Mouse (Mus musculus): ENCODE results near the gene Olfr487.
"Not testable (repeated sequence)": the region's sequence is repeated elsewhere in the genome, so short reads cannot be mapped to it uniquely, and the experiment has no call there.

Gene Olfr487

DNA sequence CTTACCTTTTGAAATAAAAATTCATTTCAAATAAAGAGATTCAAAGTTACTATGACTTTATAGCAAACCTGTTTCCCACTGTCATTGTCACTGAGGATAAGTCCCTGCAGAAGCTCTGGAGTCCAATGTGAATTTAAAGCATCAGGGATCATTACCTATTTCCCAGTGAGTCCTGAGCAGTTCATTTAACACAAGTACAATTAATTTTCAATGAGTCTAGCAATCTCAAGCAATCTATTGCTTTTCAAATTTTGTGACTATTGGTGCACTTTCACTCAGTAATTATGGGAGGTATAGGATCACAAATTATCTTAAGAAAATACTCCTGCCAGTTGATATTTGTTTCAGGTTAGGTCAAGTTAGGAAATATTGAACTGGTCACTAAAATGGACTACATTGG, at the start of gene Olfr487:
TSS of gene Olfr487 (minus strand) at position 101 of the 400 bp plus-strand sequence.
- DNase-seq (ENCODE audit: low read depth, low spot score), result not testable (repeated sequence)

DNA sequence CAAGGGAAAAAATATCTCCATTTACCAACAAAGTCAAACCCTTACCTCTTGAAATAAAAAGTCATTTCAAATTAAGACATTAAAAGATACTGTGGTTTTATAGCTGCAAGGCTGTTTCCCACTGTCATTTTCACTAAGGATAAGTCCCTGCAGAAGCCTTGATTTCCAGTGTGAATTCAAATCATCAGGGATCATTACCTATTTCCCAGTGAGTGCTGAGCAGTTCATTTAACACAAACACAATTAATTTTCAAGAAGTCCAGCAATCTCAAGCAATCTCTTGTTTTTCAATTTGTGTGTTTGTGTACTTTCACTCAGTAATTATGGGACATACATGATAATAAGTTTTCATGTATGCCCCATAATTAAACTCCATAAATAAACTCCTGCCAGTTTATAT, 43.8 kb upstream of the Olfr487 start, which contains the start of gene Olfr488:
TSS of gene Olfr488 (minus strand) at position 101 of the 400 bp plus-strand sequence.
- DNase-seq (ENCODE audit: low read depth, low spot score), result no peak

DNA sequence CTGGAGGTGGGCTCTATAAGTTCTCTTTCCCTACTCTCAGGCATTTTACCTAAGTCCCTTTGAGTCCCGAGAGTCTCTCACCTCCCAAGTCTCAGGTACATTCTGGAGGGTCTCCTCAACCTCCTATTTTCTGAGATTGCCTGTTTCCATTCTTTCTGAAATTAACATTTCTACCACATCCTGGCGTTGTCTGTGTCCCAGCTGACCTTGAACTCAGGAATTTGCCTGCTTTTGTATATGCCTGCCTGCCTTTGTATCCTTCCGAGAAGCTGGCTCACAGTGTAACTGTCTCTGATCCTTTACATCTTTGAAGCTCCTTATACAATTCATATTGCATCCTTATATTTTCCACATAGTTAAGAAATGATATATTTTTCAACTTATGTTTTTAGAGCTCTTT, 19.1 kb upstream of the Olfr487 start:
- DNase-seq (ENCODE audit: low read depth, low spot score), result no peak

DNA sequence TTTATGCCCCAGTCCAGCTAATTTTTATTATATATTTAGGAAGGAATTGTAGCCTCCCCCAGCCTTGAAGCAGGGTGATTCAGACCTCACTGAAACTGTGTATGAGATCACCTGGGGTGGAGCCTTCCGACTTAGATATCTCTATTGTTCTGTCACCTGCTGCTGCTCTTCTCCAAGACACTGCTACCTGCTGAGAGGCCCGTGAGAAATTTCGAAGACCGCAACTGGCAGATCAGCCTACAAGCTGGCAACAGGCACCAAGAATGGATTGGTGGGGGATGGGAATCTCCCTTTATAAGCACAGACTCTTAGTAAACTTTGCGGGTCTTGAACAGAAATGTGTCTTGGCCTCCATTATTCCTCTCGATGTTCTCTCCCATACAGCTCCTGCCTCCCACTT, 17.5 kb downstream of the Olfr487 start:
- DNase-seq (ENCODE audit: low read depth, low spot score), result no peak

DNA sequence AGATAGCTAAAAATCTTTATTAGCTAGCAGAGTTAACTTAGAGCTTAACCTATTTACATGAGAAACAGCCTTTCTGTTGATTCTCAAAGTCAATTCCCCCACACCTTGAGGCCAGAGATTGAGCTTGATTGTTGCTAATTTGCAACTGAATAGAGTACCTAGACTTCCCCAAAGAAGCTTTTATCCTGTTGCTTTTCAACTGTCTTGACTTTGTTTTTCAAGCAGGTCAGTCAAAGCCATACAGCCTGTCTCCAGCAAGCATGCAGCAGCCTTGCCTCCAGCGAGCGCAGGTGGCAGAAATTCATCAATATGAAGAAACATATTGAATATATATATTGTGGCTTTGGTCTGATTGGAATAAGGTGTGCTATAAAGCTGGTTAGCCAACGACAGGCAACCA, 18.1 kb downstream of the Olfr487 start:
- DNase-seq (ENCODE audit: low read depth, low spot score), result not testable (repeated sequence)

DNA sequence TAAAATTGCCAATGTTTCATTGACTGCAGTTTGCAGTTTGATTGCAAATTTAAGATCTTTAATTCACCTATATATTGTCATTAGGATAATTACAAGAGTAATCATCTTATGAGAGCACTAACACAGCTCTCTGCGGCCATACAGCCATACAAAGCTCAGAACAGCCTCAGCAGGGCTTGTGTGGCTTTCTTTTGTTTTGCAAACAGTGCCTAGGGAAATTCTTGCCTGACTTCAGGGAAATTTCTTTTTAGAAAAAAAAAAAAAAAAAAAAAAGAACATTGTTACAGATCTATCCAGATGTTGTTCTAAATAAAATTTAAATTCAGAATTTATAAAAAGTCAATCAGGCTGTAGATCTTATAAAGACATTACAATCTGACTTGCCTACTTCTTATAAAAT, 21.7 kb downstream of the Olfr487 start:
- DNase-seq (ENCODE audit: low read depth, low spot score), result not testable (repeated sequence)

DNA sequence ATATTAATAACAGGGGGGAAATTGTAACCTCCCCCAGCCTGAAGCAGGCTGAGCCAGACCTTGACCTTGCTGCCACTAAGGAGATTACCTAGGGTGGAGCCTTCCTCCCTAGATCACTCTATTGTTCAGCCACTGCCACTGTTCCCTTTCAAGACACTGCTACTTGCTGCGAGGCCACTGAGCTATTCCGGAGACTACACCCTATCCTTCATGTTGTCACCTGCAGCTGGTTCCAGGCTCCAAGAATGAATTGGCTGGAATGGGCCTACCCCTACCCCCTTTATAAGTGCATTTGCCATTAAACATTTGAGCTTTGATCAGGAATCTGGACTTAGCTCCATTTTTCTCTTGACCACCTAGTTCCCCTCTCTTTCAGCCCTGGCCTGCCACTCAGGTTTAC, 23.2 kb downstream of the Olfr487 start:
- DNase-seq (ENCODE audit: low read depth, low spot score), result not testable (repeated sequence)

DNA sequence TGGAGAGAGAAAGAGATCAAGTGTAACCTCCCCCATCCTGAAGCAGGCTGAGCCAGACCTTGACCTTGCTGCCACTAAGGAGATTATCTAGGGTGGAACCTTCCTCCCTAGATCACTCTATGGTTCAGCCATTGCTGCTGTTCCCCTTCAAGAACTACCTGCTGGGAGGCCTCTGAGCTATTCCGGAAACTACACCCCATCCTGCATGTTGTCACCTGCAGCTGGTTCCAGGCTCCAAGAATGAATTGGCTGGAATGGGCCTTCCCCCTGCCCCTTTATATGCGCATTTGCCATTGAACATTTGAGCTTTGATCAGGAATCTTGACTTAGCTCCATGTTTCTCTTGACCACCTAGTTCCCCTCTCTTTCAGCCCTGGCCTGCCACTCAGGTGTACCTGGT, 29.2 kb downstream of the Olfr487 start:
- DNase-seq (ENCODE audit: low read depth, low spot score), result not testable (repeated sequence)

DNA sequence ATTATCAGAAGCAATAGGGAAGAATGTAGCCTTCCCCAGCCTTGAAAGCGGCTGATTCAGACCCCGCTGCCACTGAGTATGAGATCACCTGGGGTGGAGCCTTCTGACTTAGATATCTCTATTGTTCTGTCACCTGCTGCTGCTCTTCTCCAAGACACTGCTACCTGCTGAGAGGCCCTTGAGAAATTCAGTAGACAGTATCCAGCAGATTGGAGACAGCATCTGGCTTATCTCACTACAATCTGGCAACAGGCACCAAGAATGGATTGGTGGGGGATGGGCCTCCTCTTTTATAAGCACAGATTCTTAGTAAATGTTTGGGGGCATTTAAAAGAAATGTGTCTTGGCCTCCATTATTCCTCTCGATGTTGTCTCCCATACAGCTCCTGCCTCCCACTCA, 30.0 kb downstream of the Olfr487 start:
- not testable (repeated sequence) for DNase-seq (ENCODE audit: low read depth, low spot score)

DNA sequence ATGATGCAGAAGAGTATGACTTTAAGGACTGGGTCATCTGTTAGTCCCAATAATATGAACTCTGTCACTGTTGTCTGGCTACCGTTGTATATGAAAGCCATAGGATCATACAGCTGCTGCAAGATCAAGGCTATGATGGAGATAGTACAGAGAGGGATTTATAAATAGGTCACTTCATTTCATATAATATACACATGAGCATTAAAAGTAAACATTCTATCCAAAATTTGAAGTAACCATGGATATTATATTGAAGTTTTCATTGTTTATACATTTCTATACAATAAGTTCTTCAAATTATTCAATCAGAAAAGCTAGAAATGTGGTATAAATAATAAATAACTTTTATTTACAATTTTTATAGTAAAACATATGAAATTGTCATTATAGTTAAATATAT, 41.8 kb downstream of the Olfr487 start, which contains the start of gene Olfr486:
TSS of gene Olfr486 (minus strand) at position 101 of the 400 bp plus-strand sequence.
- not testable (repeated sequence) for DNase-seq (ENCODE audit: low read depth, low spot score)

DNA sequence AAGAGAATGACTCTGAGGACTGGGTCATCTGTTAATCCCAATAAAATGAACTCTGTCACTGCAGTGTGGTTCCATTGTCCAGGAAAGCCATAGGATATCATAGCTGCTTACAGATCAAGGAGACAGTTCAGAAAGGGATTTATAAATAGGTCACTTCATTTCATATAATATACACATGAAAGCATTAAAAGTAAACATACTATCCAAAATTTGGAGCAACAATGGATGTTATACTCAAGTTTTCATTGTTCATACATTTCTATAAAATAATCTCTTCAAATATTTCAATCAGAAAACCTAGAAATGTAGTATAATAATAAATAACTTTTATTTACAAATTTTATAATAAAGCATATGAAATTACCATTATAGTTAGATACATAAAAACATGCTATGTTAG, 54.7 kb downstream of the Olfr487 start, which contains the start of gene Olfr485:
TSS of gene Olfr485 (minus strand) at position 101 of the 400 bp plus-strand sequence.
- DNase-seq (ENCODE audit: low read depth, low spot score), result no peak

Measured in telencephalon, adult 2 months (tissue).